Mouse (Mus musculus) midbrain, embryonic 15.5 days (tissue): ENCODE results near the gene Ptger3. TPM values are rescaled to one million over a fixed set of nuclear protein-coding genes. Genes with fewer than 3 reads are reported as not detected.

Experiments used
- ATAC-seq: fragments of 200-750 bp; cut with Nextera tagmentation; replicated peaks from 2 replicates; pipeline ENCODE4 v1.8.0; 2017; ENCODE audit warnings: moderate TSS enrichment
- H3K27ac ChIP-seq: fragments of 300-500 bp; sonication (generic); 2 replicates; pipeline ENCODE4 v1.5.1; 2015; ENCODE audit warnings: mild to moderate bottlenecking, inconsistent platforms
- H3K27me3 ChIP-seq: fragments of 300-500 bp; sonication (generic); replicated peaks from 2 replicates; pipeline ENCODE4 v1.6.1; 2015; ENCODE audit warnings: inconsistent platforms
- H3K36me3 ChIP-seq: fragments of 300-500 bp; sonication (generic); replicated peaks from 2 replicates; pipeline ENCODE4 v1.6.1; 2015; ENCODE audit warnings: inconsistent platforms
- H3K4me1 ChIP-seq: fragments of 300-500 bp; sonication (generic); 2 replicates; pipeline ENCODE4 v1.6.1; 2015; ENCODE audit warnings: inconsistent platforms
- H3K4me2 ChIP-seq: fragments of 300-500 bp; sonication (generic); 2 replicates; pipeline ENCODE4 v1.6.1; 2015; ENCODE audit warnings: inconsistent platforms, mild to moderate bottlenecking, moderate library complexity
- H3K4me3 ChIP-seq: fragments of 300-500 bp; sonication (generic); 2 replicates; pipeline ENCODE4 v1.5.1; 2015; ENCODE audit warnings: mild to moderate bottlenecking, inconsistent platforms
- H3K9ac ChIP-seq: fragments of 300-500 bp; sonication (generic); 2 replicates; pipeline ENCODE4 v1.6.1; 2015; ENCODE audit warnings: mild to moderate bottlenecking, inconsistent platforms
- H3K9me3 ChIP-seq: fragments of 300-500 bp; sonication (generic); 2 replicates; pipeline ENCODE4 v1.6.1; 2016; ENCODE audit warnings: inconsistent platforms
- WGBS: fragments of 180-500 bp; shearing (Covaris S2); methylation state at CpG from one replicate; pipeline ENCODE4 v1.1.7; 2015; ENCODE audit warnings: mixed read lengths; 5-methylcytosine and 5-hydroxymethylcytosine counted together
- polyA plus RNA-seq: library from polyadenylated mRNA; unstranded; fragments of >200 nt; fragmentation: Nextera tagmentation; extraction: Ambion mirVana; gene quantifications from 2 replicates; pipeline ENCODE4 v1.2.1, GENCODE M21; 2015

The Ptger3 gene
- polyA plus RNA-seq, 1 experiment from 2014 or later = 4.0 TPM

- peaks cover 6% of the 10 kb centered on the region for H3K4me1 ChIP-seq
- no peak overlapping the region for H3K4me3 ChIP-seq
- no peaks in the 10 kb centered on the region for H3K36me3 ChIP-seq
- no peak overlapping the region for H3K9ac ChIP-seq
- no peak overlapping the region for H3K4me2 ChIP-seq
- WGBS = 82% methylated on average over 6 of the region's 6 CpGs
- no peak for ATAC-seq
- H3K9me3 ChIP-seq = no peaks in the 10 kb centered on the region
- no peak overlapping the region for H3K27ac ChIP-seq
- H3K27me3 ChIP-seq = peaks cover 24% of the 10 kb centered on the region
Observed at GRCm38 (mm10) chr3:157572011-157572410, 5.3 kb downstream of the Ptger3 start.

DNA sequence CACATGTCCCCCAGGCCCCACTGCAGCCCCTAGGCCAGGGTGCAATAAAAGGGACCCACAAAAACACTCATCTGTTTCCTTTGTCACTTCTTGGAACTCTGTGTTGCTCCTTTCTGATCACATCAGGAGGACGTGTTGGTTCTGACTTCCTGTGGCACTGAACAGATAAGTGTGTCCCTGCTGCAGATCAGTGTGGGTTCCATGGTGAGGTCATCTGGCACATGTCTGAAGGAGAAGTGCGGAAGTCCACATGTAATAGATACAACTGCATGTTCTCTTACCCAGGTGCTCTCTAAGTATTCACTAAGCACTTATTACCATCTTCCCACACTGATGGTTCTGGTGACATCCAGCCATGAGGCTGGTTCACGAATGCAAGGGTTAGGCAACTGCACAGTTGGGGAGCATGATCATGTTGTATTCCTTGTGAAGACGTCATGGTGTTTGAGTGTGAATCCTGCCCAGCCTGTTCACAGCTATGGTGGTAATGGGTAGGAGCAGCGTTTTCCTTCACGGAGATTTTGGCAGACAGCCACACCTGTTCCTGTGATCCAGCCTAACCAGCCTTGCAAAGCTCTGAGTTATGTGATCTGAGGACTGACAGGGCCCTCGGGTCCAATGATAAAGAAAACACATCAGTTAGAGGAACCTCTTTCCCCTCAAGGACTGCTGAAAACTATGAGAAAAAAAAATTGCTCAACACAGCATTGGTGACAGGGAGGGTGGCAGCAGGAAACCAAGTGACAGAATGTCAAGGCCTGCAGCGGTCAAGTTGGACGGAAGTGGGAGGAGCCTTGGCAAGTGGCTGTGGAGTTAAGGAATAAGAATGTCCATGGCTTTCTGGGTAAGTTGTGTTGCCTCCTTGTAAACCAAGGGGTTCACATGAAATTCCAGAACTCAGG, 9.0 kb downstream of the Ptger3 start:
- 88% methylated on average over 9 of the region's 9 CpGs for WGBS
- ATAC-seq = no peak
- no peak overlapping the region for H3K27ac ChIP-seq
- H3K9ac ChIP-seq = no peak overlapping the region
- H3K36me3 ChIP-seq = no peaks in the 10 kb centered on the region
- no peak overlapping the region for H3K4me3 ChIP-seq
- no peaks in the 10 kb centered on the region for H3K9me3 ChIP-seq
- H3K27me3 ChIP-seq = no peaks in the 10 kb centered on the region
- H3K4me2 ChIP-seq = no peak overlapping the region
- H3K4me1 ChIP-seq = no peaks in the 10 kb centered on the region

DNA sequence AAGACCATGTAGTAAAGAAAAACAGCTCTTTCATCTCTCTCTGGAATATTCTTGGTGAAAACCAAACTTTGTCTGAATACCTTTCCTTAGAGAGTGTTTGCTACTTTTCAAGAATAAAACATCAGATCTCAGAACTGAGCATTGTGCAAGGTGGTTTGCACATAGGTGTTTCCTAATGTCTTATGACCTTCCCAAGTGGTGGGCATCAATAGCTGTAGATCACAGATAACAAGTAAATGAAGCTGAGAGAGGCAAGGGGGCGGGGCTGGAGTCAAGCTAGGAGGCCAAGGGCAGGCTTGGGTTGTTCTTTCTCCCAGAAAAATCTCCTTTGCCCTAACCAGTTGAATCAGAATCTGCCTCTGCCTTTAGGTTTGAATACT, 9.6 kb downstream of the Ptger3 start:
- Histone ChIP-seq H3K9ac (no peak overlapping the region), H3K36me3 (no peaks in the 10 kb centered on the region), H3K9me3 (no peaks in the 10 kb centered on the region), H3K4me2 (no peak overlapping the region), H3K4me3 (no peak overlapping the region), H3K27ac (no peak overlapping the region), H3K4me1 (no peaks in the 10 kb centered on the region), H3K27me3 (no peaks in the 10 kb centered on the region)
- WGBS = 77% methylated on average over 1 of the region's 1 CpGs
- ATAC-seq = no peak

DNA sequence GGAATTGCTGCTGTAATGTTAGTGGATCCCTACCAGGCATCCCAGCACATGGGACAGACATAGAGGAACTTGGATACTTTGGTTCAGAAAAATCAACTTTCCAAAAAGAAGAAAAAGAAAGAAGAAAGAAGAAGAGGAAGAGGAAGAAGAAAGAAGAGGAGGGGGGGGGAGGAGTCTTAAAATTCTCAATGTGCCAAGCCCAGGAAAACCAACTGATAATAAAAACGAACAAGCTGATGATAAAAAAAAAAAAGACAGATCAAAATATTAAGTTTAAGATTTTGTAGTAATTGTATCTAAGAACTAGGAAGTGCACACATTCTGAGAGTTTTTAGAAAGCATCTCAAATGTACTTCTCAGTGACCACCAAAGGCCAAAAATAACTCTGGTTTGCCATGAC, 10.2 kb downstream of the Ptger3 start:
- no peak for ATAC-seq
- Histone ChIP-seq H3K9ac (no peak overlapping the region), H3K9me3 (no peaks in the 10 kb centered on the region), H3K27me3 (no peaks in the 10 kb centered on the region), H3K4me2 (no peak overlapping the region), H3K36me3 (no peaks in the 10 kb centered on the region), H3K4me3 (no peak overlapping the region), H3K4me1 (no peaks in the 10 kb centered on the region), H3K27ac (no peak overlapping the region)
- WGBS = 86% methylated on average over 1 of the region's 1 CpGs

- ATAC-seq = no peak
- 89% methylated on average over 5 of the region's 5 CpGs for WGBS
Observed at GRCm38 (mm10) chr3:157578469-157579170, 11.9 kb downstream of the Ptger3 start.

GRCm38 (mm10) chr3:157579376-157579775, 12.7 kb downstream of the Ptger3 start:
- ATAC-seq = no peak
- H3K4me1 ChIP-seq = no peaks in the 10 kb centered on the region
- no peak overlapping the region for H3K27ac ChIP-seq
- no peak overlapping the region for H3K4me3 ChIP-seq
- H3K36me3 ChIP-seq = no peaks in the 10 kb centered on the region
- no peaks in the 10 kb centered on the region for H3K9me3 ChIP-seq
- no peaks in the 10 kb centered on the region for H3K27me3 ChIP-seq
- H3K4me2 ChIP-seq = no peak overlapping the region
- no peak overlapping the region for H3K9ac ChIP-seq
- WGBS = 73% methylated on average over 2 of the region's 2 CpGs

More at GRCm38 (mm10) chr3:157578469-157579170, 11.9 kb downstream of the Ptger3 start:
- no peak overlapping the region for H3K4me3 ChIP-seq
- no peaks in the 10 kb centered on the region for H3K9me3 ChIP-seq
- no peaks in the 10 kb centered on the region for H3K4me1 ChIP-seq
- no peaks in the 10 kb centered on the region for H3K27me3 ChIP-seq
- H3K27ac ChIP-seq = no peak overlapping the region
- H3K4me2 ChIP-seq = no peak overlapping the region
- no peaks in the 10 kb centered on the region for H3K36me3 ChIP-seq
- no peak overlapping the region for H3K9ac ChIP-seq

- no peak overlapping the region for H3K27ac ChIP-seq
- H3K27me3 ChIP-seq = no peaks in the 10 kb centered on the region
- no peak overlapping the region for H3K4me3 ChIP-seq
- 79% methylated on average over 4 of the region's 4 CpGs for WGBS
- no peak for ATAC-seq
- H3K36me3 ChIP-seq = no peaks in the 10 kb centered on the region
- no peak overlapping the region for H3K9ac ChIP-seq
- H3K4me1 ChIP-seq = no peaks in the 10 kb centered on the region
- H3K4me2 ChIP-seq = no peak overlapping the region
- H3K9me3 ChIP-seq = no peaks in the 10 kb centered on the region
Observed at GRCm38 (mm10) chr3:157580299-157580698, 13.6 kb downstream of the Ptger3 start.

DNA sequence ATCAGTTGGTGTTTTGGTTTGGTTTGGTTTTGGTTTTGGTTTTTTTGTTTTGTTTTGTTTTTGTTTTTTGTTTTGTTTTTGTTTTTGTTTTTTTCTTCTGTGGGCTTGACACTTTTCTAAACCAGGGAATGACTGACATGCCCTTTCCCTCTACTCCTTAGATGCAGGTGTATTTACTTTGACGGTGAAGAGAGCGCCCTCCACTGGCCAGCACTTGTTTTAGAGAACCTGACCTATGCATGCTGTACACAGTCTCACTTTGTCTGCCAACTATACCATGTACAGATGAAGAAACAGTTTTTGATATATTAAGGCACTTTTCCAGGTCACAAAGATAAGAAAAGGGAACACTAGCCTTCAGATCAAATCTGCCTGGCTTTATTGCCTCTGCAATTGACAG, 15.1 kb downstream of the Ptger3 start:
- Histone ChIP-seq H3K27ac (no peak overlapping the region), H3K4me3 (no peak overlapping the region), H3K9ac (no peak overlapping the region), H3K9me3 (no peaks in the 10 kb centered on the region), H3K4me2 (no peak overlapping the region), H3K27me3 (no peaks in the 10 kb centered on the region), H3K4me1 (no peaks in the 10 kb centered on the region), H3K36me3 (no peaks in the 10 kb centered on the region)
- no peak for ATAC-seq
- WGBS = 25% methylated on average over 2 of the region's 2 CpGs

DNA sequence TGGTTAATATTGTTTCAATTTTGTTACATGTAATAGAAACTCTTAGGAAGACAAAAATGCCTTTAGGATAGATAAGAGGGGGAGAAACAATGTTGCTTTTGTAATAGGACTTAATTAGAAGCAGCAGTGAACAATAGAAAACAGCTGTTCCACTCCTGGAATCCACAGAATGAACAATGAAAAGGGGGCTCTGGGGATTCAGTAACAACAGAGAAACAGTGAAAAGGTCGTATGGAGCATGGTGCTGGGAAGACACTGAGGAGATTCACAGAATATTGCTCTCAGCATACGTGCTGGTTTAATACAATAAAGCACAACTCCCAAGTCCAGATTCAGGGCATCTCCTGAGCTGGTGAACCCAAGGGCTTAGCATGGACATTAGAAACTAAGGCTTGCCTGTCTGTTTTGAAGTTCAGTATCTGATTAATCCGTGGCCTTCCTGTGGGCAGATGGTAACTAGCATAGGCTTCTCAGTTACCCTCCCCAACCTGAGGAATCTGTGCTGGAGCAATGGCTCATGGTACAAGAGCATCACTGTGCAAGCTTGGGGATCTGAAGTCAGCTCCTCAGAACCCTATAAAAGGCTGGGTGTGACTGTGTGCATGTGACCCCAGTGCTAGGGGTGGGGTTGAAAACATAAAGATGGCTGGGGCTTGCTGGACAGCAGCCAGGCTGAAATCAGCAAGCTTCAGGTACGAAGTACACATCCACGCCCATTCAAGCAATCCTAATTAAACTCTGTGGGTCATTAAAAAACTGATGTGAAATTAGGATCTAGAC, 16.1 kb downstream of the Ptger3 start:
- H3K9ac ChIP-seq = no peak overlapping the region
- H3K27ac ChIP-seq = no peak overlapping the region
- no peaks in the 10 kb centered on the region for H3K27me3 ChIP-seq
- no peaks in the 10 kb centered on the region for H3K4me1 ChIP-seq
- no peak overlapping the region for H3K4me2 ChIP-seq
- H3K9me3 ChIP-seq = no peaks in the 10 kb centered on the region
- H3K36me3 ChIP-seq = no peaks in the 10 kb centered on the region
- WGBS = 41% methylated on average over 5 of the region's 5 CpGs
- no peak overlapping the region for H3K4me3 ChIP-seq
- ATAC-seq = no peak

- Histone ChIP-seq H3K36me3 (no peaks in the 10 kb centered on the region), H3K9me3 (no peaks in the 10 kb centered on the region), H3K4me1 (no peaks in the 10 kb centered on the region), H3K4me2 (no peak overlapping the region), H3K9ac (no peak overlapping the region), H3K27ac (no peak overlapping the region), H3K27me3 (no peaks in the 10 kb centered on the region), H3K4me3 (no peak overlapping the region)
- 79% methylated on average over 7 of the region's 7 CpGs for WGBS
- ATAC-seq = no peak
Observed at GRCm38 (mm10) chr3:157597837-157598379, 31.2 kb downstream of the Ptger3 start.

- Histone ChIP-seq H3K36me3 (no peaks in the 10 kb centered on the region), H3K4me1 (no peaks in the 10 kb centered on the region), H3K4me2 (no peak overlapping the region), H3K4me3 (no peak overlapping the region), H3K27me3 (no peaks in the 10 kb centered on the region), H3K9me3 (no peaks in the 10 kb centered on the region), H3K9ac (no peak overlapping the region), H3K27ac (no peak overlapping the region)
- no peak for ATAC-seq
- WGBS = 89% methylated on average over 6 of the region's 6 CpGs
Observed at GRCm38 (mm10) chr3:157604684-157605410, 38.2 kb downstream of the Ptger3 start.

DNA sequence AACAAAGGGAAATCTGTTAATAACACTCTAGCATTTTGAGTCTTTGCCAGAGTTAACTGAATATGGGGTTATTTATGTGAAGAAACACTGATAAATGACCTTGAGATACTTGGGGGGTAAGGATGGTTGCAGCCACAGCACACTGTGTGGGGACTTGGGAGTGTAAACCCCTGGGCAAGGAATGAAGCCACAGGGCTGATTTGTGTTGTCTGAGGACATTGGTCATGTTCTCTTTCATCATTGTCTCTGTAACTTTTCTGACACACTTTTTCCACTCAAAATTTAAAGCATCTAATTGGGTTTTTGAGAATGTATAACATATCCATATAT, 38.7 kb downstream of the Ptger3 start:
- Histone ChIP-seq H3K4me2 (no peak overlapping the region), H3K27ac (no peak overlapping the region), H3K9me3 (no peaks in the 10 kb centered on the region), H3K4me1 (no peaks in the 10 kb centered on the region), H3K4me3 (no peak overlapping the region), H3K9ac (no peak overlapping the region), H3K36me3 (no peaks in the 10 kb centered on the region), H3K27me3 (no peaks in the 10 kb centered on the region)
- ATAC-seq = no peak
